8 mouse cellular contexts compared by ENCODE assay signal in the genomic region with DNA sequence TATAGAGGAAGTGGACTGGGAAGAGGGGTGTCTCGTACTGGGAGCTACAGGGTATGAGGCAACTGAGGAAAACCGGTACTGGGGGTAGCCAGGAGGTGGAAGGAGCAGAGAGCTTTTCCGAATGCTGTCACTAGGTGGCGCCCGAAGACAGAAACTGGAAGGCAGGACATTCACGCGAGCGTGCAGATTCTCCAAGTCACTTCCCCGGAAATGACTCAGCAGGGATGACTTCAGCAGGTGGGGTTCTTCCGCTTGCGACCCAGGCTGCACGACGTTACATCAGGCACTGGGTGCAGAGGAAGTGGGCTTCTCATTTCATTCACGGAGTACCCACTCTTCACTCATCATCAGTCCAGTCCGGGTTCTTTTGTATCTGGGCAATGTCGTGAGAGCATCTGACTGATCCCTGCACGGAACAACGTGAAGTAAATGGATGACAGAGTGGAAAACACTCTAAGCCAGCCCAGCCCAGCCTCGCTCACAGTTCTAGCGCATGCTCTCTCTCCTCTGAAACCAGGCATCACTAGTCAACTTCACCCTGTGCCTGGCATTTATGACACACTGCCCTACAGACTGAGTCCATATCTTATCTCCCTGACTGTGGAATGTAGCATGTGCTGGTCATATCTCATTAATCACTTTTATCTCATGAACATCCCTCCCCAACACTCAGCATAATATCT. TPM values are rescaled to one million over a fixed set of nuclear protein-coding genes. Genes with fewer than 3 reads are reported as not detected.
DNase-seq lines count a peak whose midpoint lies in the region; ATAC-seq and TF ChIP-seq lines count a peak whose summit lies in the region.

No protein-coding gene starts in this region.

- ATAC-seq in G1E (ENCODE audit: extremely low read depth, insufficient number of reproducible peaks, low FRiP score, poor library complexity, severe bottlenecking): no peak
- peak; percentile 99 for ATAC-seq in forebrain, postnatal 0 days
- ATAC-seq in hematopoietic stem cell, adult 5-6 weeks (replicated peaks in 1 of 2; ENCODE audit: insufficient read depth in 1 of 2, low FRiP score in 2 of 2, low TSS enrichment in 1 of 2, low read depth in 1 of 2, poor library complexity in 2 of 2, severe bottlenecking in 2 of 2): peak; percentile 84 to 95
- peak; percentile 86 for ATAC-seq in lung, embryonic 16.5 days (ENCODE audit: low read depth)

- peak; percentile 45; the same call in 1 of the 2 replicates for TF ChIP-seq CTCF in G1E (IDR thresholded peaks at IDR 0.05; ENCODE audit: low read depth, low read length)
- peak; percentile 94 for TF ChIP-seq CTCF in forebrain, postnatal 0 days (IDR thresholded peaks at IDR 0.05; ENCODE audit: low read depth)

- peak; percentile 48 for DNase-seq in G1E (ENCODE audit: low spot score)
- peak; percentile 96 to 97 for DNase-seq in cerebellum, adult 18-20 months
- DNase-seq in forebrain, postnatal 0 days: peak; percentile 96
- peak; percentile 98 for DNase-seq in layer of hippocampus, adult 9-10 months (ENCODE audit: low spot score)
- peak; percentile 91 for DNase-seq in ovary, postnatal 10 days (ENCODE audit: low spot score)
- DNase-seq in thymus, postnatal 10 days (ENCODE audit: low spot score in 2 of 2): peak; percentile 94 to 99

- H3K9me3 ChIP-seq in G1E (replicated peaks): peaks cover 4% of the 10 kb centered on the region; the same call in 1 of the 2 replicates
- no peaks in the 10 kb centered on the region for H3K9me3 ChIP-seq in forebrain, postnatal 0 days (ENCODE audit: low read length)
- 0 out of 2 replicates have a peak, but pooled peaks cover 2% of the 10 kb centered on the region for H3K9me3 ChIP-seq in lung, embryonic 16.5 days (ENCODE audit: control insufficient read depth, low read length)

- 13% methylated on average over 20 of the region's 20 CpGs for WGBS in forebrain, postnatal 0 days
- 8% methylated on average over 20 of the region's 20 CpGs for WGBS in lung, embryonic 16.5 days

- peak overlapping the region; percentile 44 for H3K4me2 ChIP-seq in forebrain, postnatal 0 days (ENCODE audit: low read depth)
- peak overlapping the region; percentile 60 for H3K4me2 ChIP-seq in lung, embryonic 16.5 days (ENCODE audit: low read depth, low read length)

- H3K27me3 ChIP-seq in G1E (ENCODE audit: insufficient read depth, low read length): peaks cover 7% of the 10 kb centered on the region; the same call in 1 of the 2 replicates
- no peaks in the 10 kb centered on the region for H3K27me3 ChIP-seq in forebrain, postnatal 0 days (ENCODE audit: insufficient read depth, low read length)
- no peaks in the 10 kb centered on the region for H3K27me3 ChIP-seq in lung, embryonic 16.5 days (ENCODE audit: control insufficient read depth, insufficient read depth, low read depth, low read length)

- peaks cover 25% of the 10 kb centered on the region for H3K4me1 ChIP-seq in G1E (ENCODE audit: insufficient read depth, low read depth, low read length)
- no peaks in the 10 kb centered on the region for H3K4me1 ChIP-seq in forebrain, postnatal 0 days (ENCODE audit: insufficient read depth)
- H3K4me1 ChIP-seq in lung, embryonic 16.5 days (replicated peaks; ENCODE audit: control insufficient read depth, insufficient read depth, low read length): no peaks in the 10 kb centered on the region

- no peak overlapping the region for H3K4me3 ChIP-seq in G1E (ENCODE audit: low read depth, low read length)
- peak overlapping the region; percentile 13 for H3K4me3 ChIP-seq in forebrain, postnatal 0 days (ENCODE audit: low read depth, low read length)
- H3K4me3 ChIP-seq in lung, embryonic 16.5 days (ENCODE audit: low read length): peak overlapping the region; percentile 40

- peak overlapping the region; percentile 65 for H3K27ac ChIP-seq in forebrain, postnatal 0 days (ENCODE audit: low read depth, low read length)
- H3K27ac ChIP-seq in lung, embryonic 16.5 days (ENCODE audit: low read length): no peak overlapping the region

- H3K36me3 ChIP-seq in G1E (replicated peaks): no peaks in the 10 kb centered on the region
- no peaks in the 10 kb centered on the region for H3K36me3 ChIP-seq in forebrain, postnatal 0 days (ENCODE audit: insufficient read depth)
- H3K36me3 ChIP-seq in lung, embryonic 16.5 days (ENCODE audit: control insufficient read depth, insufficient read depth, low read length): no peaks in the 10 kb centered on the region

- peak overlapping the region; percentile 44; the same call in 1 of the 2 replicates for H3K9ac ChIP-seq in forebrain, postnatal 0 days
- peak overlapping the region; percentile 40 for H3K9ac ChIP-seq in lung, embryonic 16.5 days (ENCODE audit: low read length)

RNA-seq across cellular contexts. Expression of gene Tmprss13, which starts 18.3 kb away (rescaled TPM):
- total RNA-seq in G1E (2014; fragmentation: Nextera tagmentation) (not detected in 2 replicates), G1E (2017) (0.05 TPM in 1 of 2 replicates, not detected in the other)
- polyA plus RNA-seq in G1E (2012): not detected in 2 replicates
- not detected in 2 replicates for total RNA-seq in forebrain, postnatal 0 days (2014; rRNA removed)
- 0.05 TPM in 1 of 2 replicates, not detected in the other for polyA plus RNA-seq in forebrain, postnatal 0 days (2015; fragmentation: Nextera tagmentation; extraction: Ambion mirVana)
- not detected in 2 replicates for total RNA-seq in hematopoietic stem cell, adult 5-6 weeks (2017)
- polyA plus RNA-seq in lung, embryonic 16.5 days (2015; fragmentation: Nextera tagmentation; extraction: Ambion mirVana): 0.36 and 0.39 TPM in 2 replicates

RNA-seq across cellular contexts. Expression of gene Il10ra, which starts 31.6 kb away (rescaled TPM):
- total RNA-seq in G1E (2014; fragmentation: Nextera tagmentation): 0.45 TPM in 1 of 2 replicates, not detected in the other
- total RNA-seq in G1E (2017): 0.16 and 0.17 TPM in 2 replicates
- polyA plus RNA-seq in G1E (2012): 0.07 and 0.09 TPM in 2 replicates
- total RNA-seq in forebrain, postnatal 0 days (2014; rRNA removed): 1.4 and 1.6 TPM in 2 replicates
- polyA plus RNA-seq in forebrain, postnatal 0 days (2015; fragmentation: Nextera tagmentation; extraction: Ambion mirVana): 0.46 and 0.48 TPM in 2 replicates
- 8.0 and 18.6 TPM in 2 replicates for total RNA-seq in hematopoietic stem cell, adult 5-6 weeks (2017)
- polyA plus RNA-seq in lung, embryonic 16.5 days (2015; fragmentation: Nextera tagmentation; extraction: Ambion mirVana): 1.1 and 1.2 TPM in 2 replicates

Comparison
In these comparisons a context has a peak if more than half of its experiments do, and no peak if none do; other contexts are left out.
1. DNase-seq: peak in every context shown above with its lines; median percentile 98 in layer of hippocampus, adult 9-10 months; 96 in cerebellum, adult 18-20 months; 96 in thymus, postnatal 10 days; 96 in forebrain, postnatal 0 days; 91 in ovary, postnatal 10 days; 48 in G1E.